28 mouse cellular contexts compared by ENCODE assay signal in the genomic region with DNA sequence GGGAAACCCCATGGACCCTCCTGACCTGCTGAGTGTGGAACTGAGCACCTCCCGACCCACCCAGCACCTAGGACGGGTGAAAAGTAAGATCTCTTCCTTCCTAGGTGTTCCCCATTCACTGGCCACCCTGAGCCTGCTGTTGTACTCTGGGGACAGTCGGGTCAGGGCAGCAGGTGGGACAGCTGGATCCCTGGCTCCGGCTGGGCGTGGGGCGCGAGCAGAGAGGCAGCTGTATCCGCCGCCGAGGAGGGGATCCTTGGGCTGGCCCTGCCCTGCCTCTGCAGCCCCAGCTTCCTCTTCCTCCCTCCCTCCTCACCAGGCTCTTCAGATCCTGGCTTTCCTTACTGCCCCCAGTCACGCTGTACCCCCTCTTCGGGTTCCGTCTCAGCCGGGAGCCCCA. TPM values are rescaled to one million over a fixed set of nuclear protein-coding genes. Genes with fewer than 3 reads are reported as not detected.
DNase-seq lines count a peak whose midpoint lies in the region; ATAC-seq lines count a peak whose summit lies in the region.
"Had no signal": no experiment of that assay in that cellular context is flagged by ENCODE, and none has a peak within 500 bp of the region (broad histone marks: within the 10 kb centered on the region; RNA-seq: fewer than 3 reads in every experiment).

No protein-coding gene starts in this region.

- no peaks in the 10 kb centered on the region for H3K9me3 ChIP-seq in intestine, embryonic 15.5 days
- no peaks in the 10 kb centered on the region for H3K9me3 ChIP-seq in stomach, embryonic 16.5 days (replicated peaks; ENCODE audit: control insufficient read depth, low read length)
- H3K9me3 ChIP-seq: embryonic facial prominence, embryonic 15.5 days; forebrain, embryonic 15.5 days; lung, embryonic 15.5 days had no signal

- ATAC-seq in intestine, embryonic 15.5 days, result 0 out of 2 replicates have a peak, but pooled peaks have one; percentile 8
- no peak for ATAC-seq in stomach, embryonic 16.5 days (ENCODE audit: insufficient read depth, low FRiP score)
- ATAC-seq: forebrain, embryonic 15.5 days; hindbrain, postnatal 0 days; midbrain, embryonic 16.5 days had no signal

- H3K27me3 ChIP-seq in intestine, embryonic 15.5 days (replicated peaks), result no peaks in the 10 kb centered on the region
- no peaks in the 10 kb centered on the region for H3K27me3 ChIP-seq in stomach, embryonic 16.5 days (ENCODE audit: control insufficient read depth, insufficient read depth, low read length)
- H3K27me3 ChIP-seq: CH12.LX; embryonic facial prominence, embryonic 15.5 days; forebrain, embryonic 15.5 days; lung, embryonic 15.5 days had no signal

- H3K4me2 ChIP-seq in intestine, embryonic 15.5 days (replicated peaks), result no peak overlapping the region
- H3K4me2 ChIP-seq in stomach, embryonic 16.5 days (ENCODE audit: low read depth, low read length), result no peak overlapping the region
- H3K4me2 ChIP-seq: embryonic facial prominence, embryonic 15.5 days; forebrain, embryonic 15.5 days; lung, embryonic 15.5 days had no signal

- H3K36me3 ChIP-seq in intestine, embryonic 15.5 days, result peaks cover 34% of the 10 kb centered on the region
- peaks cover 21% of the 10 kb centered on the region for H3K36me3 ChIP-seq in stomach, embryonic 16.5 days (ENCODE audit: control insufficient read depth, insufficient read depth, low read length)

- peak; percentile 84 for DNase-seq in heart, adult 11 months
- no peak for DNase-seq in heart, postnatal 14 days
- DNase-seq in testis, postnatal 10 days (ENCODE audit: low spot score), result peak; percentile 40
- DNase-seq in testis, postnatal 14 days (ENCODE audit: low spot score), result no peak
- no peak for DNase-seq in B cell, adult 2 months
- DNase-seq: adrenal gland, adult 8-10 months; cerebellum, adult 2 months; cerebellum, postnatal 36 days; embryo, embryonic 11 days; gastrocnemius, postnatal 25 days; heart, postnatal 36 days; kidney, adult 18-20 months; kidney, postnatal 4 days; right cerebral cortex, postnatal 4 days; thymus, postnatal 4 days had no signal

- H3K4me1 ChIP-seq in intestine, embryonic 15.5 days (replicated peaks), result peaks cover 22% of the 10 kb centered on the region
- H3K4me1 ChIP-seq in stomach, embryonic 16.5 days (ENCODE audit: control insufficient read depth, insufficient read depth, low read length), result peaks cover 20% of the 10 kb centered on the region
- H3K4me1 ChIP-seq: forebrain, embryonic 15.5 days had no signal

- intact Hi-C loops in heart, postnatal 14 days (cut with DNase I), result no loop called here

- H3K9ac ChIP-seq in intestine, embryonic 15.5 days, result no peak overlapping the region
- 0 out of 2 replicates have a peak overlapping the region, but pooled peaks have one; percentile 14 for H3K9ac ChIP-seq in stomach, embryonic 16.5 days (ENCODE audit: low read length)
- H3K9ac ChIP-seq: embryonic facial prominence, embryonic 15.5 days; forebrain, embryonic 15.5 days; liver, embryonic 14.5 days; lung, embryonic 15.5 days had no signal

- H3K27ac ChIP-seq in intestine, embryonic 15.5 days, result peak overlapping the region; percentile 15; the same call in 1 of the 2 replicates
- peak overlapping the region; percentile 92 for H3K27ac ChIP-seq in stomach, embryonic 16.5 days (ENCODE audit: low read length)
- H3K27ac ChIP-seq: embryonic facial prominence, embryonic 15.5 days; forebrain, embryonic 15.5 days; hindbrain, postnatal 0 days; liver, embryonic 14.5 days; lung, embryonic 15.5 days had no signal

- no peak overlapping the region for H3K4me3 ChIP-seq in intestine, embryonic 15.5 days (replicated peaks)
- no peak overlapping the region for H3K4me3 ChIP-seq in stomach, embryonic 16.5 days (replicated peaks; ENCODE audit: low read length)
- H3K4me3 ChIP-seq: embryonic facial prominence, embryonic 15.5 days; forebrain, embryonic 15.5 days; lung, embryonic 15.5 days had no signal

- 73% methylated on average over 14 of the region's 14 CpGs for WGBS in intestine, embryonic 15.5 days
- WGBS in stomach, embryonic 16.5 days, result 67% methylated on average over 14 of the region's 14 CpGs

RNA-seq across cellular contexts. Expression of gene Tnk2, which starts 34.2 kb away (rescaled TPM):
- total RNA-seq in heart, postnatal 14 days (2021), result 10 to 100 TPM; 24.1 to 26.7 TPM
- polyA plus RNA-seq in intestine, embryonic 15.5 days (2015; fragmentation: Nextera tagmentation; extraction: Ambion mirVana), result 9.2 and 10.1 TPM in 2 replicates
- 10.6 TPM in 2 replicates for polyA plus RNA-seq in stomach, embryonic 16.5 days (2015; fragmentation: Nextera tagmentation; extraction: Ambion mirVana)

RNA-seq across cellular contexts. Expression of gene Muc4, which starts 57.8 kb away (rescaled TPM):
- under 1 TPM; 0.07 to 0.65 TPM for total RNA-seq in heart, postnatal 14 days (2021)
- polyA plus RNA-seq in intestine, embryonic 15.5 days (2015; fragmentation: Nextera tagmentation; extraction: Ambion mirVana), result 1.7 and 2.5 TPM in 2 replicates
- 5.6 and 6.4 TPM in 2 replicates for polyA plus RNA-seq in stomach, embryonic 16.5 days (2015; fragmentation: Nextera tagmentation; extraction: Ambion mirVana)
- total RNA-seq: adrenal gland, adult 8-10 months; hindbrain, postnatal 0 days; left cerebral cortex, postnatal 36 days; megakaryocyte-erythroid progenitor cell, adult 5-6 weeks; MEL had no signal
- polyA plus RNA-seq: forebrain, embryonic 15.5 days; heart, embryonic 14.5 days; hindbrain, postnatal 0 days; midbrain, embryonic 16.5 days had no signal

Comparison
In these comparisons a context has a peak if more than half of its experiments do, and no peak if none do; other contexts are left out.
1. DNase-seq: peak in heart, adult 11 months (single experiment) and testis, postnatal 10 days (single experiment); none in heart, postnatal 14 days (0 of 2), testis, postnatal 14 days (single experiment) and B cell, adult 2 months (0 of 2).